Mouse (Mus musculus) olfactory bulb, adult 2 months (tissue): Measurements from ENCODE around the gene Stt3a.

Experiments
- CTCF ChIP-seq: fragments of 200-500 bp; IDR thresholded peaks from 2 replicates; pipeline ENCODE4 v1.5.1; 2012; ENCODE audit warnings: low read depth, mild to moderate bottlenecking, low read length, moderate library complexity; ENCODE audit not compliant: insufficient read depth
- POLR2A ChIP-seq: fragments of 200-500 bp; IDR thresholded peaks from 2 replicates; pipeline ENCODE4 v1.6.1; 2012; ENCODE audit warnings: mild to moderate bottlenecking, low read depth, low read length, moderate library complexity; ENCODE audit not compliant: insufficient read depth

DNA sequence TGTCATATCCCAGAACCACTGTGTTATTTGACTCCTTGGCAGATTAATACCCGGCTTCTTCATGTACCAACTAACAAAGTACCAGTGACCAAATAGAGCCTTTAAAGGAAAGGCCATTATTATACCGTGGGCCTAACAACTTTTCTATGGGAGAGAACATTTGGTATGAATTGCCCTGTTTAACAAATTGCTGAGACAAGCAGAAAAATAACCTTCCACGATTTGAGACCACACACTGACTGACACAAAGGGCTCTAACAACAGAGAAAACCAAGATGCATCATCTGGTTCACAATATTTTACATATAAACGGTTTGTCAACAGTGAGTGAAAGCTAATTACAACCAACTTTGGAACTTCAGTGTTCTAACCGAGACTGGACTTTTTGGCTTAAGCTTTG, 28.7 kb upstream of the Stt3a start:
- no peak for TF ChIP-seq CTCF
- no peak for TF ChIP-seq POLR2A
